Mouse (Mus musculus): ENCODE results near the gene Cpm.

GRCm38 (mm10) chr10:117666947-117667630 is 37.8 kb downstream of the Cpm start:
- TF ChIP-seq POLR2A (IDR thresholded peaks at IDR 0.05; ENCODE audit: insufficient read depth, low read depth, low read length): no peak
- TF ChIP-seq CTCF (IDR thresholded peaks at IDR 0.05): no peak

Data from heart, adult 2 months (tissue).